Mouse (Mus musculus) cerebellum, adult 11 months (tissue): ENCODE measurements around the gene Atoh8.
A peak's percentile ranks its signal among the peaks of the same experiment; 100 is the strongest.

Source experiments
- DNase-seq: peaks from one replicate; pipeline ENCODE4 v3.0.0; 2022

Atoh8 gene

DNA sequence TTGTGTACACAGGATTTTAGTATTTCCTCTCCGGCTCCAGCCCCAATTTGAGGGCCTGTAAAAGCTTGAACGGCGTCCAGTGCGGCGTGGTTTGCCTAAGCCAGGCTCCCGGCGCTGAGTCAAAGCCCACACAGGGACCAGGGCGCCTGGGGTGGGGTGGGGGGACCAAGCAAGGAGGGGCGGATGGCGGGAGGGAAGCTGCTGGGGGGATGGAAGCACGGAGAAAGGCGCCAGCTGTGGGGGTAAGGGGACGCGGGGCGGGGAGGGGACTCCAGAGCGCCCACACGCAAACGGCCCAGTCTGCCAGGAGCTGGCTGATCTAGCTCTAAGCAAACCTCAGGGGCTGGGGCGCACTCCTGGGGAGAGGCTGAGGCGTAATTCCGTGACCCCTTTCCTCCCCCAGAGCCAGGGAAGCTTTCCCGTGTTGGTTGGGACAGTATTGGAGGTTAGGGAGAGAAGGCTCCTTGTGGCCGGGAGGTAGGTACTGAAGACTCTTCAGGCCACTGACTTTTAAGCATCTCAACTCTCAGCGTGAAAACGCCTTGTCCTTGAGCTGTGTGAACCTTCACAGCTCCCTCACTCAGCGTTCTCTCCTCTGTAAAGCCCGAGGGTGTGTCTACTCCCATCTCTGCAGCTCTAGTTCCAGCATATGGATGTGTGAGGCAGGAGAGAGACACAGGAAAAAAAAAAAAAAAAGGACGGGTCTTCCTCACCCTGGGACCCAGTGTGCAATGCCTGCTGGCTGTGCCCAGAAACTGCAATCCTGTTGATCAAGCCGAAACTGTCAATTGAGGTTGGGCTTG, 46.1 kb downstream of the Atoh8 start:
- DNase-seq, result no peak

GRCm38 (mm10) chr6:72186809-72187208, 48.6 kb downstream of the Atoh8 start:
- DNase-seq, result no peak

DNA sequence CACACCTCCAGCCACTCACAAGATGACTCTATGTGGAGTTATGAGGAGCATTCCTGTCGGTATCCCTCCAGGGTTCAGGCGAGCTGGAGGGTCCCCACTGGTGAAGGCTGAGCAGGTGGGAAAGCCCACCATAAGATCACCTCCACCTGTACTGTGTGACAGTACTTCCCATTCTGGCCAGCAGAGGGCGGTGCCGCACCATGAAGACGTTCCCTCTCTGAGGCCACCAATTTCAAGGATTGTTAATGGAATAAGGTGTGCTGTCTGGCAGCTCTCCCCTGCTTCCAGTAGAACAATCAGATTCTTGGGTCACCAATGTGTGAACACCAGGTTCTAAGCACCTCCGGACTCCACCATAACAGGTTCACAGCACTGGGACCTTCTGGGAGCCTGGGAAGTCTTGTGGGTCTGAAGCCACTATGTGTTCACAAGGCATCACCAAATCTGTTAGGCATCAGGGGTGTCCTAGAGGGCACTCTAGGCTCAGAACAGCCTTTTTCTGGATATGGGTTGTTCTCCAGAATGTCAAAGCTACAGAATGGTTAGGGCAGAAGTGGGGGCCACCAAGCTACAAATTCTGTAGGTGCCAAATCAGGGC, 49.4 kb downstream of the Atoh8 start:
- DNase-seq, result peak; percentile 80

- no peak for DNase-seq
Measured at GRCm38 (mm10) chr6:72184576-72184975, 50.8 kb downstream of the Atoh8 start.

GRCm38 (mm10) chr6:72179562-72180502, 55.5 kb downstream of the Atoh8 start:
- no peak for DNase-seq

GRCm38 (mm10) chr6:72179006-72179405, 56.4 kb downstream of the Atoh8 start:
- no peak for DNase-seq

- DNase-seq, result no peak
Measured at GRCm38 (mm10) chr6:72177417-72177816, 58.0 kb downstream of the Atoh8 start.

GRCm38 (mm10) chr6:72176004-72176403, 59.4 kb downstream of the Atoh8 start:
- DNase-seq, result no peak

GRCm38 (mm10) chr6:72175419-72175818, 60.0 kb downstream of the Atoh8 start:
- DNase-seq, result no peak

GRCm38 (mm10) chr6:72173350-72173749, 62.0 kb downstream of the Atoh8 start:
- no peak for DNase-seq

GRCm38 (mm10) chr6:72171391-72171790, 64.0 kb downstream of the Atoh8 start:
- no peak for DNase-seq

DNA sequence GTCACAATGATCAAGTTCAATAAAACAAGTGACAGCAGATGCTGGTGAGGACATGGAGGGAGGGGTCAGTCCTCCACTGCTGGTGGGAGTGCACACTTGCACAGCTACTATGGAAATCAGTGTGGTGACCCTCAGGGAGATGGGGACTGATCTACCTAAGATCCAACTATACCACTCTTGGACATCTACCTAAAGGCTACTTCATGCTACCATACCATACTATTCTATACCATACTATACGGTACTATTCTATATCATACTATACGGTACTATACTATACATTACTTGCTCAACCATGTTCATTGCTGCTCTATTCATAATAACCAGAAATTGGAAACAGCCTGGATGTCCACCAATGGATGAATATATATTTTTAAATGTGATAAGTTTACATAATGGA, 69.5 kb downstream of the Atoh8 start:
- no peak for DNase-seq

GRCm38 (mm10) chr6:72164321-72165275, 70.8 kb downstream of the Atoh8 start:
- peak; percentile 80 for DNase-seq

GRCm38 (mm10) chr6:72162155-72162890, 73.1 kb downstream of the Atoh8 start:
- no peak for DNase-seq

DNA sequence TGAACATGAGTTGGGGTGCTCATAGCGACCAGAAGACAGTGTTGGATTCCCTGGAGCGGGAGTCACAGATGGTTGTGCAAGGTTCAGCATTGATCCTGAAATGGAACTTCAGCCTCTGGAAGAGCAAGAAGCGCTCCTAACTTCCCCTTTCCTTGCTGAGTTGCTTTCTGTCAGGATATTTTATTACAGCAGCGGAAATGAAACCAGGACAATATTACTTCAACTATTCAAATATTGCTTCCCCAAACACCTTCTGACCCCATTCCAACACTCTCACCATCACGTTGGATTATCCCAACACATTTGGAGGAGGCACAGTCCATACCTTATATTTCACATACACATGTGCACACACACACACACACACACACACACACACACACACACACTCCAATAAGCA, 73.6 kb downstream of the Atoh8 start:
- DNase-seq, result no peak

DNA sequence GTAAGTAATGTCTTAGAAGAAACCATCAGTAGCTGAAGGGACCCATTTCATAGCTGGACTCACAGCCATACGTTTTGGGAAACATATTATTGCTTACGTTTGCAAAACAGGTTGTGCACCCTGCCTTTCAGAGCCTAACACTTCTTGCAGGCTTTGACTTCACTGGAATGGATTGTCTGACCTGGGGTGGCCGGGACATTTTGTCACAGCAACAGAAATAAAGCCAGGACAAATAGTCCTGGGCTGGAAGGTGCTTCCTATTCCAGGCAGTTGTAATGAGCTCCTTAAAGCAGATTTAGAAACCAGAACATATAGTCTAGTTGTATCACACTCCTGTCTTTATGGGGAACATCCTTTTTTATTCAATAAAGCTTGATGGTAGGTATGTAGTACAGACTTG, 74.4 kb downstream of the Atoh8 start:
- no peak for DNase-seq

GRCm38 (mm10) chr6:72159861-72160395, 75.4 kb downstream of the Atoh8 start:
- no peak for DNase-seq

GRCm38 (mm10) chr6:72158966-72159764, 76.2 kb downstream of the Atoh8 start:
- no peak for DNase-seq
